Mouse (Mus musculus): ENCODE measurements around the gene Spag4.
"Not testable (repeated sequence)": the region's sequence is repeated elsewhere in the genome, so short reads cannot be mapped to it uniquely, and the experiment has no call there.

Spag4 gene

GRCm38 (mm10) chr2:156110627-156111357, 45.8 kb downstream of the Spag4 start:
- peak in 1 of 2 experiments; percentile 19 for DNase-seq

- DNase-seq, result peak; percentile 96 to 97
Measured at GRCm38 (mm10) chr2:156111358-156112079, 46.5 kb downstream of the Spag4 start, which contains the start of the genes Cpne1 and Rbm12. TSS of gene Cpne1 (minus strand) at chr2:156111965. TSS of gene Rbm12 (minus strand) at chr2:156111978.

- DNase-seq, result not testable (repeated sequence)
Measured at GRCm38 (mm10) chr2:156112080-156112423, 47.1 kb downstream of the Spag4 start.

GRCm38 (mm10) chr2:156119566-156119965, 54.6 kb downstream of the Spag4 start:
- DNase-seq, result no peak
